Mouse (Mus musculus) heart, embryonic 12.5 days (tissue): Measurements from ENCODE around the gene Klk1b4. TPM values are rescaled to one million over a fixed set of nuclear protein-coding genes. Genes with fewer than 3 reads are reported as not detected.

ENCODE experiments used
- ATAC-seq: fragments of 200-750 bp; cut with Nextera tagmentation; 2 replicates; pipeline ENCODE4 v1.8.0; 2017; ENCODE audit warnings: moderate TSS enrichment, moderate library complexity; ENCODE audit not compliant: insufficient number of reproducible peaks, low FRiP score
- H3K27ac ChIP-seq: fragments of 300-500 bp; sonication (generic); 2 replicates; pipeline ENCODE4 v1.5.1; 2016; ENCODE audit warnings: mild to moderate bottlenecking, moderate library complexity; ENCODE audit not compliant: poor library complexity, severe bottlenecking
- H3K27me3 ChIP-seq: fragments of 300-500 bp; sonication (generic); replicated peaks from 2 replicates; pipeline ENCODE4 v1.6.1; 2016; ENCODE audit warnings: mild to moderate bottlenecking, moderate library complexity
- H3K36me3 ChIP-seq: fragments of 300-500 bp; sonication (generic); 2 replicates; pipeline ENCODE4 v1.6.1; 2016; ENCODE audit warnings: mild to moderate bottlenecking, moderate library complexity
- H3K4me1 ChIP-seq: fragments of 300-500 bp; sonication (generic); replicated peaks from 2 replicates; pipeline ENCODE4 v1.6.1; 2016; ENCODE audit warnings: mild to moderate bottlenecking
- H3K4me2 ChIP-seq: fragments of 300-500 bp; sonication (generic); 2 replicates; pipeline ENCODE4 v1.6.1; 2016; ENCODE audit warnings: mild to moderate bottlenecking, moderate library complexity
- H3K4me3 ChIP-seq: fragments of 300-500 bp; sonication (generic); 2 replicates; pipeline ENCODE4 v1.5.1; 2016; ENCODE audit warnings: mild to moderate bottlenecking
- H3K9ac ChIP-seq: fragments of 300-500 bp; sonication (generic); 2 replicates; pipeline ENCODE4 v1.6.1; 2016; ENCODE audit warnings: mild to moderate bottlenecking, moderate library complexity
- H3K9me3 ChIP-seq: fragments of 300-500 bp; sonication (generic); replicated peaks from 2 replicates; pipeline ENCODE4 v1.6.1; 2016; ENCODE audit warnings: mild to moderate bottlenecking, moderate library complexity
- WGBS: fragments of 180-500 bp; shearing (Covaris S2); methylation state at CpG from one replicate; pipeline ENCODE4 v1.1.7; 2016; 5-methylcytosine and 5-hydroxymethylcytosine counted together
- polyA plus RNA-seq: library from polyadenylated mRNA; unstranded; fragments of >200 nt; fragmentation: Nextera tagmentation; extraction: Ambion mirVana; gene quantifications from 2 replicates; pipeline ENCODE4 v1.2.1, GENCODE M21; 2016

Gene Klk1b4
- polyA plus RNA-seq, 1 experiment from 2014 or later, result not detected

DNA sequence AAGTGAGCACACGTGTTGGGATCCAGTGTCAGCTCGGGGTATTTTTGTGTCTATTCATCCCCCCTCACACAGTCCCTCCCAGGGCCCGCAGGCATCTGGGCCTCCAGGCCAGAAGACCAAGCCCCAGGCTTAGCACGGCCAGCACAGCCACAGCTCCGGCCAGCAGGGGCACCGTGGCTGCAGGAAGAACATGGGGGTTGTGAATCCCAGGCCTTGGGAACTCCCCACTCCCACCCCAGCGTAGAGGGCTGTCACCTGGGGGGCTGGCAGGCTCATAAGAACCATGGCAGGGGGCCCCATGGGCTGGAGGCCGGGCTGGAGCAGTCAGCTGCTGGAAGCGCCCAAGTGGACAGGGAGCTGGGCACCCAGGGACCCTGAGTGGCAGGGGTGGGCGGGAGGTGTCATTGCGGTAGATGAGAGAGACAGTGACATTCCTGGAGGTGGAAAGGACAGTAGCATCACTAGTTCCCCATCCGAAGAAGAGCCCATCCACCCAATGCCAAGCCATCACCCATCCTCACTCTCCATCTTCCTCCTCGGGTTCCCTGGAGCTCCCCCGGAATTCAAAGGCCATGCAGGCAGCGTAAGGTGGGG, 45.9 kb downstream of the Klk1b4 start:
- 66% methylated on average over 15 of the region's 15 CpGs for WGBS
- Histone ChIP-seq H3K4me1 (peaks cover 31% of the 10 kb centered on the region), H3K9me3 (no peaks in the 10 kb centered on the region), H3K27me3 (no peaks in the 10 kb centered on the region), H3K36me3 (peaks cover 58% of the 10 kb centered on the region), H3K9ac (peak overlapping the region; percentile 41; the same call in 1 of the 2 replicates), H3K4me2 (no peak overlapping the region), H3K4me3 (no peak overlapping the region), H3K27ac (no peak overlapping the region)
- ATAC-seq, result no peak

DNA sequence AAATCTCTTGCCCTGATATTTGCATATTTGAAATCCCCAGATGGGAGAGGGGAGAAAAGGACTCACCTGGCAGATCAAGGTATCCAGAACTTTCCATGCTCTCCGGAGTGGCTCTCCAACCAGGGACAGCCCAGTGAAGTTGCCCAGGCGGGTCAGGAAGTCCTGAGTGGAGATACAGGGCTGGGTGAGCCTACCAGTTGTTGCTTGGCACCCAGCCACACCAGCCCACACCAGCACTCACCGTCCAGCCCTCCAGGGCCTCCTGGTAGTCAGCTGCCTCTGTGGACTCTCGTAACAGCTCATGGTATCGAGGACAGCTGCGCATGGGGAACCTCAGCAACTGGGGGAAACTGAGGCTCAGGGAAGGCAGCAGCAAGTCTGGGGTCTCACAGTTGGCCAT, 47.7 kb downstream of the Klk1b4 start:
- WGBS, result 66% methylated on average over 6 of the region's 6 CpGs
- Histone ChIP-seq H3K27me3 (no peaks in the 10 kb centered on the region), H3K36me3 (peaks cover 40% of the 10 kb centered on the region), H3K4me3 (no peak overlapping the region), H3K27ac (0 out of 2 replicates have a peak overlapping the region, but pooled peaks have one; percentile 0), H3K9ac (no peak overlapping the region), H3K9me3 (no peaks in the 10 kb centered on the region), H3K4me2 (no peak overlapping the region), H3K4me1 (peaks cover 19% of the 10 kb centered on the region)
- no peak for ATAC-seq

DNA sequence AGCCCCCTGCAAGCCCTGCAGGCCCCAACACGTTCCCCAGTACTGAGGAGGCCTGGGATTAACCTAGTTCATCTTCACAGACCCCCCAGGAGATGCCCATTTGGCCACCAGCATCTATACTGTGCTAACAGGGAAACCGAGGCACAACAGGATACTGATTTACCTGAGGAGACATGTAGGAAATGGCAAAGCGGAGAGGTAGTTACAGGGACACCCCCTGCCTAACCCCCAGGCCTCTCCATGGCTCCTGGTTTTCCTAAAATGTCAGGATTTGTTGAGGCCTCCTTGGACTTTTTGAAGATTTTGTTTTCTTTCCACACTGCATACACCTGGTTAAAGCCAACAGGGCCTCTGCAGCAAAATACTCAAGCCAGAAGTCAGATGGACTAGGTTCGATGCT, 50.0 kb downstream of the Klk1b4 start, which contains the start of gene Acp4:
Acp4 (minus strand) TSS at position 101 of the 400 bp plus-strand sequence.
- Histone ChIP-seq H3K27ac (no peak within 1 kb of the TSS), H3K9me3 (no peaks in the 10 kb centered on the region), H3K4me3 (no peak within 1 kb of the TSS), H3K4me2 (no peak within 1 kb of the TSS), H3K27me3 (peaks cover 20% of the 10 kb centered on the region; the same call in 1 of the 2 replicates), H3K36me3 (peaks cover 21% of the 10 kb centered on the region), H3K9ac (no peak within 1 kb of the TSS), H3K4me1 (peaks cover 16% of the 10 kb centered on the region)
- ATAC-seq, result no peak
- 64% methylated on average over 4 of the region's 4 CpGs for WGBS

DNA sequence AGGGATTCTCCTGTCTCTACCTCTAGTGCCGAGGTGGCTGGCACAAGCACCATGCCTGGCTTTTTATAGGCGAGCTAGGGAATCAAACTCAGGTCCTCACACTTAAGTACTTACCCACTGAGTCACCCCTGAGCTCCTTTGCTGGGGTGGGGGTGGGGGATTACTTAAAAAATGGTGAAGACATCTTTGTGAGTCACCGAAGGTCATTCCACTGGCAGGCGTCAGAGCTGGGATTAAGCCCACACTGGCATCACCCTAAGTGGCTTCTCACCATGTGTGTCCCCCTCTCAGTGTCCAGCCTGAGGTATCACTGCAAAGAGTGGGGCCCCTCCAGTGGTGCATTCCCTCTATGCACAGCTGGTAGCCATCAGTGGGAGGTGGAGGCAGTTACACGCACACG, 53.2 kb downstream of the Klk1b4 start:
- 0 out of 2 replicates have a peak, but pooled peaks cover 3% of the 10 kb centered on the region for H3K4me1 ChIP-seq
- no peak overlapping the region for H3K4me2 ChIP-seq
- H3K27ac ChIP-seq, result no peak overlapping the region
- WGBS, result 63% methylated on average over 6 of the region's 6 CpGs
- peaks cover 44% of the 10 kb centered on the region for H3K27me3 ChIP-seq
- H3K36me3 ChIP-seq, result no peaks in the 10 kb centered on the region
- H3K4me3 ChIP-seq, result no peak overlapping the region
- ATAC-seq, result no peak
- no peak overlapping the region for H3K9ac ChIP-seq
- H3K9me3 ChIP-seq, result no peaks in the 10 kb centered on the region

DNA sequence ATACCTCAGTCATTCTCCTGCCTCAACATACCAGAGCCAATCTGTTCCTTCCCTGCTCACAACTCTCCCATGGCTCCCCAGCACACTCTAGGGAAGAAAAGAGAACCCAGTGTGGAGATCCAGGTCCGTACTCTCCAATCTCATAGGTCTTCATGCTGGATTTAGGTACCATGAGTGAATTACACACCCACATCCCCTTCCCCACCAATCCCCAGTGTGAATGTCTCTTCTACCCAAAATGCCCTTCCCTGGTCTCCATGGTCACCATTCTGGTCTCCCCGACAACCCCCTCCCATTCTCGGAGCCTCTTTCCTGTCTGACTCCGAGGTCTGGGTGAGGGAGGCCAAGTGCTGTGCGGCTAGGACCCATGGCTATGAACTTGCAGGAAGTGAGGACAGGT, 53.9 kb downstream of the Klk1b4 start, which contains the start of gene Gm15517:
Gm15517 (plus strand) TSS at position 301 of the 400 bp plus-strand sequence.
- H3K9me3 ChIP-seq, result no peaks in the 10 kb centered on the region
- H3K9ac ChIP-seq, result no peak within 1 kb of the TSS
- no peak within 1 kb of the TSS for H3K4me3 ChIP-seq
- ATAC-seq, result no peak
- no peak within 1 kb of the TSS for H3K27ac ChIP-seq
- no peak within 1 kb of the TSS for H3K4me2 ChIP-seq
- no peaks in the 10 kb centered on the region for H3K36me3 ChIP-seq
- H3K27me3 ChIP-seq, result peaks cover 50% of the 10 kb centered on the region
- WGBS, result 58% methylated on average over 5 of the region's 5 CpGs
- 0 out of 2 replicates have a peak, but pooled peaks cover 3% of the 10 kb centered on the region for H3K4me1 ChIP-seq

Other genes starting within 250 kb of the Klk1b4 start
- not detected in 2 replicates for gene Klk1b1, start 240.7 kb upstream of the Klk1b4 start, polyA plus RNA-seq
- not detected in 2 replicates for gene Klk1b9, start 231.4 kb upstream of the Klk1b4 start, polyA plus RNA-seq
- gene Klk1b11, start 211.6 kb upstream of the Klk1b4 start, polyA plus RNA-seq, result not detected in 2 replicates
- not detected in 2 replicates for gene Klk1b26, start 195.3 kb upstream of the Klk1b4 start, polyA plus RNA-seq
- not detected in 2 replicates for gene Klk1b27, start 155.1 kb upstream of the Klk1b4 start, polyA plus RNA-seq
- not detected in 2 replicates for gene Klk1b21, start 105.1 kb upstream of the Klk1b4 start, polyA plus RNA-seq
- gene Klk1b22, start 94.8 kb upstream of the Klk1b4 start, polyA plus RNA-seq, result not detected in 2 replicates
- gene Klk1b16, start 70.7 kb upstream of the Klk1b4 start, polyA plus RNA-seq, result not detected in 2 replicates
- gene Klk1b24, start 19.2 kb upstream of the Klk1b4 start, polyA plus RNA-seq, result not detected in 2 replicates
- not detected in 2 replicates for gene Klk1b3, start 9.2 kb upstream of the Klk1b4 start, polyA plus RNA-seq
- not detected in 2 replicates for gene Klk1b5, start 8.5 kb downstream of the Klk1b4 start, polyA plus RNA-seq
- gene Klk1, start 17.9 kb downstream of the Klk1b4 start, polyA plus RNA-seq, result not detected in 2 replicates
- not detected in 2 replicates for gene Gm36864, start 28.7 kb downstream of the Klk1b4 start, polyA plus RNA-seq
- gene 1700028J19Rik, start 39.3 kb downstream of the Klk1b4 start, polyA plus RNA-seq, result 1.2 and 1.6 TPM in 2 replicates
- 99.8 and 109 TPM in 2 replicates for gene 2410002F23Rik, start 39.3 kb downstream of the Klk1b4 start, polyA plus RNA-seq
- gene Acp4, start 49.9 kb downstream of the Klk1b4 start, polyA plus RNA-seq, result not detected in 2 replicates
- not detected in 2 replicates for gene Gm15517, start 54.0 kb downstream of the Klk1b4 start, polyA plus RNA-seq
- gene Clec11a, start 99.5 kb downstream of the Klk1b4 start, polyA plus RNA-seq, result 0.68 and 0.79 TPM in 2 replicates
- 0.80 and 0.86 TPM in 2 replicates for gene Shank1, start 102.8 kb downstream of the Klk1b4 start, polyA plus RNA-seq
- 0.55 and 0.63 TPM in 2 replicates for gene Syt3, start 176.7 kb downstream of the Klk1b4 start, polyA plus RNA-seq
- 0.40 and 0.94 TPM in 2 replicates for gene 1700008O03Rik, start 178.4 kb downstream of the Klk1b4 start, polyA plus RNA-seq
- gene Lrrc4b, start 221.6 kb downstream of the Klk1b4 start, polyA plus RNA-seq, result 2.3 and 2.4 TPM in 2 replicates